Mouse (Mus musculus) heart, embryonic 13.5 days (tissue): ENCODE results near the gene Dnah3. TPM values are rescaled to one million over a fixed set of nuclear protein-coding genes. Genes with fewer than 3 reads are reported as not detected.

Experiments
- ATAC-seq: fragments of 200-750 bp; cut with Nextera tagmentation; 2 replicates; pipeline ENCODE4 v1.8.0; 2017; ENCODE audit warnings: moderate TSS enrichment; ENCODE audit not compliant: insufficient number of reproducible peaks, low FRiP score, low TSS enrichment; ENCODE audit errors: extremely low read depth
- H3K27ac ChIP-seq: fragments of 300-500 bp; sonication (generic); replicated peaks from 2 replicates; pipeline ENCODE4 v1.5.1; 2015; ENCODE audit warnings: moderate library complexity, mild to moderate bottlenecking, inconsistent platforms
- H3K27me3 ChIP-seq: fragments of 300-500 bp; sonication (generic); replicated peaks from 2 replicates; pipeline ENCODE4 v1.6.1; 2015; ENCODE audit warnings: mild to moderate bottlenecking, inconsistent platforms
- H3K36me3 ChIP-seq: fragments of 300-500 bp; sonication (generic); 2 replicates; pipeline ENCODE4 v1.6.1; 2015; ENCODE audit warnings: mild to moderate bottlenecking, inconsistent platforms
- H3K4me1 ChIP-seq: fragments of 300-500 bp; sonication (generic); 2 replicates; pipeline ENCODE4 v1.6.1; 2015; ENCODE audit warnings: inconsistent platforms
- H3K4me2 ChIP-seq: fragments of 300-500 bp; sonication (generic); 2 replicates; pipeline ENCODE4 v1.6.1; 2015; ENCODE audit warnings: inconsistent platforms, mild to moderate bottlenecking, moderate library complexity
- H3K4me3 ChIP-seq: fragments of 300-500 bp; sonication (generic); 2 replicates; pipeline ENCODE4 v1.5.1; 2015; ENCODE audit warnings: moderate library complexity, mild to moderate bottlenecking, inconsistent platforms
- H3K9ac ChIP-seq: fragments of 300-500 bp; sonication (generic); 2 replicates; pipeline ENCODE4 v1.6.1; 2015; ENCODE audit warnings: inconsistent platforms, mild to moderate bottlenecking, moderate library complexity
- H3K9me3 ChIP-seq: fragments of 300-500 bp; sonication (generic); 2 replicates; pipeline ENCODE4 v1.6.1; 2016; ENCODE audit warnings: inconsistent platforms
- WGBS: fragments of 180-500 bp; shearing (Covaris S2); methylation state at CpG from one replicate; pipeline ENCODE4 v1.1.7; 2015; ENCODE audit warnings: mixed read lengths; 5-methylcytosine and 5-hydroxymethylcytosine counted together
- polyA plus RNA-seq: library from polyadenylated mRNA; unstranded; fragments of >200 nt; fragmentation: Nextera tagmentation; extraction: Ambion mirVana; gene quantifications from 2 replicates; pipeline ENCODE4 v1.2.1, GENCODE M21; 2015

The Dnah3 gene
- not detected in 2 replicates for polyA plus RNA-seq

GRCm38 (mm10) chr7:120095180-120095579 lies at the start of gene Dnah3:
Dnah3 (minus strand) TSS chr7:120095280.
- WGBS = 73% methylated on average over 6 of the region's 6 CpGs
- no peak for ATAC-seq
- Histone ChIP-seq H3K36me3 (no peaks in the 10 kb centered on the region), H3K9ac (no peak within 1 kb of the TSS), H3K4me2 (no peak within 1 kb of the TSS), H3K9me3 (no peaks in the 10 kb centered on the region), H3K27me3 (no peaks in the 10 kb centered on the region), H3K27ac (no peak within 1 kb of the TSS), H3K4me1 (peaks cover 11% of the 10 kb centered on the region; the same call in 1 of the 2 replicates), H3K4me3 (no peak within 1 kb of the TSS)

GRCm38 (mm10) chr7:120142743-120143142 lies 47.7 kb upstream of the Dnah3 start:
- H3K4me1 ChIP-seq = 0 out of 2 replicates have a peak, but pooled peaks cover 5% of the 10 kb centered on the region
- ATAC-seq = no peak
- H3K4me2 ChIP-seq = no peak overlapping the region
- H3K36me3 ChIP-seq = no peaks in the 10 kb centered on the region
- H3K9ac ChIP-seq = no peak overlapping the region
- no peaks in the 10 kb centered on the region for H3K9me3 ChIP-seq
- no peak overlapping the region for H3K27ac ChIP-seq
- H3K27me3 ChIP-seq = no peaks in the 10 kb centered on the region
- H3K4me3 ChIP-seq = no peak overlapping the region
- WGBS = 66% methylated on average over 1 of the region's 1 CpGs

- Histone ChIP-seq H3K4me1 (peaks cover 13% of the 10 kb centered on the region), H3K4me3 (no peak overlapping the region), H3K4me2 (no peak overlapping the region), H3K9me3 (no peaks in the 10 kb centered on the region), H3K27ac (no peak overlapping the region), H3K36me3 (no peaks in the 10 kb centered on the region), H3K27me3 (no peaks in the 10 kb centered on the region), H3K9ac (no peak overlapping the region)
- ATAC-seq = no peak
- 67% methylated on average over 4 of the region's 4 CpGs for WGBS
Observed at GRCm38 (mm10) chr7:120128951-120129350, 33.9 kb upstream of the Dnah3 start.

- no peak overlapping the region for H3K27ac ChIP-seq
- no peak overlapping the region for H3K4me2 ChIP-seq
- no peak overlapping the region for H3K4me3 ChIP-seq
- no peak overlapping the region for H3K9ac ChIP-seq
- peaks cover 13% of the 10 kb centered on the region for H3K4me1 ChIP-seq
- 43% methylated on average over 4 of the region's 4 CpGs for WGBS
- no peaks in the 10 kb centered on the region for H3K9me3 ChIP-seq
- no peaks in the 10 kb centered on the region for H3K27me3 ChIP-seq
- H3K36me3 ChIP-seq = no peaks in the 10 kb centered on the region
- ATAC-seq = no peak
Observed at GRCm38 (mm10) chr7:120127686-120128059, 32.6 kb upstream of the Dnah3 start.

- ATAC-seq = no peak
- Histone ChIP-seq H3K9me3 (no peaks in the 10 kb centered on the region), H3K4me3 (no peak overlapping the region), H3K27ac (no peak overlapping the region), H3K27me3 (no peaks in the 10 kb centered on the region), H3K4me2 (no peak overlapping the region), H3K4me1 (peaks cover 13% of the 10 kb centered on the region), H3K36me3 (no peaks in the 10 kb centered on the region), H3K9ac (no peak overlapping the region)
- WGBS = 25% methylated on average over 5 of the region's 5 CpGs
Observed at GRCm38 (mm10) chr7:120126976-120127685, 32.1 kb upstream of the Dnah3 start.

- Histone ChIP-seq H3K4me1 (peaks cover 13% of the 10 kb centered on the region), H3K9me3 (no peaks in the 10 kb centered on the region), H3K4me2 (no peak overlapping the region), H3K27ac (no peak overlapping the region), H3K4me3 (no peak overlapping the region), H3K27me3 (no peaks in the 10 kb centered on the region), H3K36me3 (peaks cover 22% of the 10 kb centered on the region), H3K9ac (no peak overlapping the region)
- ATAC-seq = no peak; the same call in 1 of the 2 replicates
- 0% methylated on average over 3 of the region's 3 CpGs for WGBS
Observed at GRCm38 (mm10) chr7:120124844-120125243, 29.8 kb upstream of the Dnah3 start.

GRCm38 (mm10) chr7:120123776-120124175 lies 28.7 kb upstream of the Dnah3 start:
- Histone ChIP-seq H3K36me3 (peaks cover 28% of the 10 kb centered on the region), H3K9ac (no peak overlapping the region), H3K27me3 (no peaks in the 10 kb centered on the region), H3K4me2 (no peak overlapping the region), H3K4me1 (peaks cover 13% of the 10 kb centered on the region), H3K4me3 (no peak overlapping the region), H3K27ac (no peak overlapping the region), H3K9me3 (no peaks in the 10 kb centered on the region)
- 78% methylated on average over 4 of the region's 4 CpGs for WGBS
- no peak for ATAC-seq

GRCm38 (mm10) chr7:120117529-120117928 lies 22.4 kb upstream of the Dnah3 start:
- Histone ChIP-seq H3K4me3 (no peak overlapping the region), H3K4me1 (no peaks in the 10 kb centered on the region), H3K27ac (no peak overlapping the region), H3K9ac (no peak overlapping the region), H3K4me2 (no peak overlapping the region), H3K27me3 (no peaks in the 10 kb centered on the region), H3K36me3 (peaks cover 68% of the 10 kb centered on the region), H3K9me3 (no peaks in the 10 kb centered on the region)
- ATAC-seq = no peak
- 45% methylated on average over 6 of the region's 6 CpGs for WGBS

- no peak overlapping the region for H3K4me2 ChIP-seq
- H3K4me1 ChIP-seq = no peaks in the 10 kb centered on the region
- H3K9me3 ChIP-seq = no peaks in the 10 kb centered on the region
- no peaks in the 10 kb centered on the region for H3K27me3 ChIP-seq
- no peak overlapping the region for H3K27ac ChIP-seq
- no peak overlapping the region for H3K4me3 ChIP-seq
- ATAC-seq = no peak
- H3K36me3 ChIP-seq = peaks cover 68% of the 10 kb centered on the region
- no peak overlapping the region for H3K9ac ChIP-seq
- 75% methylated on average over 5 of the region's 5 CpGs for WGBS
Observed at GRCm38 (mm10) chr7:120116976-120117375, 21.9 kb upstream of the Dnah3 start.

- no peak for ATAC-seq
- H3K36me3 ChIP-seq = peaks cover 24% of the 10 kb centered on the region
Observed at GRCm38 (mm10) chr7:120109676-120110075, 14.6 kb upstream of the Dnah3 start.

GRCm38 (mm10) chr7:120106356-120106755 lies 11.3 kb upstream of the Dnah3 start:
- Histone ChIP-seq H3K9ac (no peak overlapping the region), H3K9me3 (no peaks in the 10 kb centered on the region), H3K36me3 (peaks cover 14% of the 10 kb centered on the region), H3K4me1 (peaks cover 28% of the 10 kb centered on the region), H3K4me2 (no peak overlapping the region), H3K27ac (peak overlapping the region; percentile 56; the same call in 1 of the 2 replicates), H3K4me3 (no peak overlapping the region), H3K27me3 (no peaks in the 10 kb centered on the region)
- WGBS = 31% methylated on average over 2 of the region's 2 CpGs
- ATAC-seq = no peak

More at GRCm38 (mm10) chr7:120109676-120110075, 14.6 kb upstream of the Dnah3 start:
- peaks cover 12% of the 10 kb centered on the region for H3K4me1 ChIP-seq
- no peak overlapping the region for H3K9ac ChIP-seq
- no peaks in the 10 kb centered on the region for H3K27me3 ChIP-seq
- no peak overlapping the region for H3K27ac ChIP-seq
- no peak overlapping the region for H3K4me2 ChIP-seq
- H3K4me3 ChIP-seq = no peak overlapping the region
- no peaks in the 10 kb centered on the region for H3K9me3 ChIP-seq
- WGBS = 58% methylated on average over 5 of the region's 5 CpGs

- no peak overlapping the region for H3K27ac ChIP-seq
- 50% methylated on average over 3 of the region's 3 CpGs for WGBS
- H3K4me2 ChIP-seq = no peak overlapping the region
- no peak overlapping the region for H3K4me3 ChIP-seq
- H3K9me3 ChIP-seq = no peaks in the 10 kb centered on the region
- peaks cover 28% of the 10 kb centered on the region for H3K4me1 ChIP-seq
- ATAC-seq = no peak
- H3K9ac ChIP-seq = no peak overlapping the region
- H3K27me3 ChIP-seq = no peaks in the 10 kb centered on the region
- peaks cover 12% of the 10 kb centered on the region for H3K36me3 ChIP-seq
Observed at GRCm38 (mm10) chr7:120104975-120105374, 9.9 kb upstream of the Dnah3 start.
